Mouse (Mus musculus): ENCODE data around the gene Map10. TPM values are rescaled to one million over a fixed set of nuclear protein-coding genes. Genes with fewer than 3 reads are reported as not detected.

Gene Map10
- polyA plus RNA-seq, 1 experiment, result 1.8 TPM

- Histone ChIP-seq H3K27ac (ENCODE audit: insufficient read depth, low read depth, low read length) (no peak overlapping the region), H3K4me3 (ENCODE audit: insufficient read depth, low read depth, low read length) (no peak overlapping the region), H3K27me3 (replicated peaks; ENCODE audit: control insufficient read depth, insufficient read depth, low read length) (no peaks in the 10 kb centered on the region), H3K4me1 (ENCODE audit: control insufficient read depth, insufficient read depth, low read length) (no peaks in the 10 kb centered on the region), H3K36me3 (ENCODE audit: control insufficient read depth, insufficient read depth, low read length) (no peaks in the 10 kb centered on the region)
- TF ChIP-seq POLR2A (IDR thresholded peaks at IDR 0.05; ENCODE audit: low read depth, low read length), result no peak
- TF ChIP-seq CTCF (conservative IDR thresholded peaks at IDR 0.05; ENCODE audit: insufficient read depth, insufficient read length, low read depth, low read length), result no peak
- DNase-seq, result no peak
- WGBS, result 94% methylated on average over 5 of the region's 5 CpGs
These were observed 41.9 kb downstream of the Map10 start for GRCm38 (mm10) chr8:125711514-125711913.

- H3K4me3 ChIP-seq (ENCODE audit: insufficient read depth, low read depth, low read length), result no peak overlapping the region
- WGBS, result 52% methylated on average over 4 of the region's 4 CpGs
These were observed 46.6 kb downstream of the Map10 start for GRCm38 (mm10) chr8:125716211-125716610.

GRCm38 (mm10) chr8:125716613-125717012 is 47.0 kb downstream of the Map10 start:
- 0 out of 2 replicates have a peak, but pooled peaks cover 3% of the 10 kb centered on the region for H3K4me1 ChIP-seq (ENCODE audit: control insufficient read depth, insufficient read depth, low read length)
- WGBS, result 31% methylated on average over 7 of the region's 7 CpGs
- no peaks in the 10 kb centered on the region for H3K36me3 ChIP-seq (ENCODE audit: control insufficient read depth, insufficient read depth, low read length)
- H3K27ac ChIP-seq (ENCODE audit: insufficient read depth, low read depth, low read length), result no peak overlapping the region
- peak; percentile 45 for DNase-seq
- no peak overlapping the region for H3K4me3 ChIP-seq (ENCODE audit: insufficient read depth, low read depth, low read length)
- no peaks in the 10 kb centered on the region for H3K27me3 ChIP-seq (replicated peaks; ENCODE audit: control insufficient read depth, insufficient read depth, low read length)
- TF ChIP-seq CTCF (conservative IDR thresholded peaks at IDR 0.05; ENCODE audit: insufficient read depth, insufficient read length, low read depth, low read length) (no peak), POLR2A (IDR thresholded peaks at IDR 0.05; ENCODE audit: low read depth, low read length) (no peak)

More at GRCm38 (mm10) chr8:125716211-125716610, 46.6 kb downstream of the Map10 start:
- DNase-seq, result no peak
- no peak overlapping the region for H3K27ac ChIP-seq (ENCODE audit: insufficient read depth, low read depth, low read length)
- TF ChIP-seq CTCF (conservative IDR thresholded peaks at IDR 0.05; ENCODE audit: insufficient read depth, insufficient read length, low read depth, low read length), result no peak
- TF ChIP-seq POLR2A (IDR thresholded peaks at IDR 0.05; ENCODE audit: low read depth, low read length), result no peak
- H3K27me3 ChIP-seq (replicated peaks; ENCODE audit: control insufficient read depth, insufficient read depth, low read length), result no peaks in the 10 kb centered on the region
- no peaks in the 10 kb centered on the region for H3K36me3 ChIP-seq (ENCODE audit: control insufficient read depth, insufficient read depth, low read length)
- 0 out of 2 replicates have a peak, but pooled peaks cover 3% of the 10 kb centered on the region for H3K4me1 ChIP-seq (ENCODE audit: control insufficient read depth, insufficient read depth, low read length)

GRCm38 (mm10) chr8:125718914-125719313 is 49.3 kb downstream of the Map10 start:
- TF ChIP-seq CTCF (conservative IDR thresholded peaks at IDR 0.05; ENCODE audit: insufficient read depth, insufficient read length, low read depth, low read length) (peak; percentile 53), POLR2A (IDR thresholded peaks at IDR 0.05; ENCODE audit: low read depth, low read length) (no peak)
- Histone ChIP-seq H3K4me1 (ENCODE audit: control insufficient read depth, insufficient read depth, low read length) (0 out of 2 replicates have a peak, but pooled peaks cover 3% of the 10 kb centered on the region), H3K27ac (ENCODE audit: insufficient read depth, low read depth, low read length) (no peak overlapping the region), H3K4me3 (ENCODE audit: insufficient read depth, low read depth, low read length) (no peak overlapping the region), H3K36me3 (ENCODE audit: control insufficient read depth, insufficient read depth, low read length) (no peaks in the 10 kb centered on the region), H3K27me3 (replicated peaks; ENCODE audit: control insufficient read depth, insufficient read depth, low read length) (no peaks in the 10 kb centered on the region)
- no peak for DNase-seq
- WGBS, result 67% methylated on average over 4 of the region's 4 CpGs

- H3K27me3 ChIP-seq (replicated peaks; ENCODE audit: control insufficient read depth, insufficient read depth, low read length), result no peaks in the 10 kb centered on the region
- H3K4me1 ChIP-seq (ENCODE audit: control insufficient read depth, insufficient read depth, low read length), result no peaks in the 10 kb centered on the region
- 61% methylated on average over 7 of the region's 7 CpGs for WGBS
- DNase-seq, result peak; percentile 79
- no peak overlapping the region for H3K27ac ChIP-seq (ENCODE audit: insufficient read depth, low read depth, low read length)
- no peak for TF ChIP-seq POLR2A (IDR thresholded peaks at IDR 0.05; ENCODE audit: low read depth, low read length)
- TF ChIP-seq CTCF (conservative IDR thresholded peaks at IDR 0.05; ENCODE audit: insufficient read depth, insufficient read length, low read depth, low read length), result no peak
- H3K36me3 ChIP-seq (ENCODE audit: control insufficient read depth, insufficient read depth, low read length), result no peaks in the 10 kb centered on the region
- no peak overlapping the region for H3K4me3 ChIP-seq (ENCODE audit: insufficient read depth, low read depth, low read length)
These were observed 53.1 kb downstream of the Map10 start for GRCm38 (mm10) chr8:125722675-125723074.

Other genes with a start within 250 kb of the Map10 start
- 8.1 and 8.3 TPM in 2 replicates for gene Sipa1l2, start 100.0 kb upstream of the Map10 start, polyA plus RNA-seq (2012; rRNA removed)
- 23.4 and 27.6 TPM in 2 replicates for gene Ntpcr, start 60.1 kb downstream of the Map10 start, polyA plus RNA-seq (2012; rRNA removed)
- gene Pcnx2, start 228.5 kb downstream of the Map10 start, polyA plus RNA-seq (2012; rRNA removed), result 0.20 and 0.23 TPM in 2 replicates
- 4.4 and 5.0 TPM in 2 replicates for gene Map3k21, start 240.6 kb downstream of the Map10 start, polyA plus RNA-seq (2012; rRNA removed)

Data from kidney, adult 2 months (tissue).